Mouse (Mus musculus) heart, embryonic 15.5 days (tissue): Measurements from ENCODE around the gene C2. TPM values are rescaled to one million over a fixed set of nuclear protein-coding genes. Genes with fewer than 3 reads are reported as not detected.

ENCODE experiments used
- ATAC-seq: fragments of 200-750 bp; cut with Nextera tagmentation; replicated peaks from 2 replicates; pipeline ENCODE4 v1.8.0; 2017; ENCODE audit warnings: low read depth, moderate TSS enrichment; ENCODE audit not compliant: insufficient number of reproducible peaks, insufficient read depth, low FRiP score
- H3K27ac ChIP-seq: fragments of 300-500 bp; sonication (generic); 2 replicates; pipeline ENCODE4 v1.5.1; 2015; ENCODE audit warnings: mild to moderate bottlenecking, inconsistent platforms
- H3K27me3 ChIP-seq: fragments of 300-500 bp; sonication (generic); 2 replicates; pipeline ENCODE4 v1.6.1; 2015; ENCODE audit warnings: inconsistent platforms
- H3K36me3 ChIP-seq: fragments of 300-500 bp; sonication (generic); 2 replicates; pipeline ENCODE4 v1.6.1; 2015; ENCODE audit warnings: mild to moderate bottlenecking, inconsistent platforms
- H3K4me1 ChIP-seq: fragments of 300-500 bp; sonication (generic); replicated peaks from 2 replicates; pipeline ENCODE4 v1.6.1; 2015; ENCODE audit warnings: inconsistent platforms
- H3K4me2 ChIP-seq: fragments of 300-500 bp; sonication (generic); 2 replicates; pipeline ENCODE4 v1.6.1; 2015; ENCODE audit warnings: inconsistent platforms, mild to moderate bottlenecking, moderate library complexity
- H3K4me3 ChIP-seq: fragments of 300-500 bp; sonication (generic); 2 replicates; pipeline ENCODE4 v1.5.1; 2015; ENCODE audit warnings: mild to moderate bottlenecking, inconsistent platforms
- H3K9ac ChIP-seq: fragments of 300-500 bp; sonication (generic); 2 replicates; pipeline ENCODE4 v1.6.1; 2015; ENCODE audit warnings: mild to moderate bottlenecking, inconsistent platforms
- H3K9me3 ChIP-seq: fragments of 300-500 bp; sonication (generic); replicated peaks from 2 replicates; pipeline ENCODE4 v1.6.1; 2016; ENCODE audit warnings: inconsistent platforms
- WGBS: fragments of 180-500 bp; shearing (Covaris S2); methylation state at CpG from one replicate; pipeline ENCODE4 v1.1.7; 2015; ENCODE audit warnings: mixed read lengths; 5-methylcytosine and 5-hydroxymethylcytosine counted together
- polyA plus RNA-seq: library from polyadenylated mRNA; unstranded; fragments of >200 nt; fragmentation: Nextera tagmentation; extraction: Ambion mirVana; gene quantifications from 2 replicates; pipeline ENCODE4 v1.2.1, GENCODE M21; 2015

The C2 gene
- polyA plus RNA-seq, 1 experiment from 2014 or later: 2.0 TPM

- H3K36me3 ChIP-seq: peaks cover 8% of the 10 kb centered on the region; the same call in 1 of the 2 replicates
- WGBS: 1% methylated on average over 38 of the region's 38 CpGs
- H3K4me2 ChIP-seq: peak within 1 kb of the TSS; percentile 97
- H3K9ac ChIP-seq: peak within 1 kb of the TSS; percentile 69
- H3K27ac ChIP-seq: peak within 1 kb of the TSS; percentile 31; the same call in 1 of the 2 replicates
- peaks cover 15% of the 10 kb centered on the region for H3K4me1 ChIP-seq
- no peaks in the 10 kb centered on the region for H3K27me3 ChIP-seq
- ATAC-seq: peak; percentile 97
- H3K9me3 ChIP-seq: no peaks in the 10 kb centered on the region
- peak within 1 kb of the TSS; percentile 84 for H3K4me3 ChIP-seq
These were observed 33.1 kb upstream of the C2 start, which contains the start of gene Neu1 for GRCm38 (mm10) chr17:34931061-34931734. TSS of gene Neu1 (plus strand) at chr17:34931253.

- no peak overlapping the region for H3K4me2 ChIP-seq
- WGBS: 36% methylated on average over 4 of the region's 4 CpGs
- H3K9ac ChIP-seq: no peak overlapping the region
- H3K36me3 ChIP-seq: no peaks in the 10 kb centered on the region
- H3K27me3 ChIP-seq: no peaks in the 10 kb centered on the region
- H3K27ac ChIP-seq: no peak overlapping the region
- peaks cover 15% of the 10 kb centered on the region for H3K4me1 ChIP-seq
- H3K4me3 ChIP-seq: no peak overlapping the region
- ATAC-seq: no peak
- no peaks in the 10 kb centered on the region for H3K9me3 ChIP-seq
These were observed 30.8 kb upstream of the C2 start for GRCm38 (mm10) chr17:34928841-34929240.

GRCm38 (mm10) chr17:34927306-34928019 is 29.4 kb upstream of the C2 start:
- H3K36me3 ChIP-seq: no peaks in the 10 kb centered on the region
- WGBS: 80% methylated on average over 18 of the region's 18 CpGs
- H3K27me3 ChIP-seq: no peaks in the 10 kb centered on the region
- H3K4me2 ChIP-seq: no peak overlapping the region
- ATAC-seq: no peak
- no peaks in the 10 kb centered on the region for H3K9me3 ChIP-seq
- H3K27ac ChIP-seq: no peak overlapping the region
- no peak overlapping the region for H3K4me3 ChIP-seq
- peaks cover 14% of the 10 kb centered on the region for H3K4me1 ChIP-seq
- no peak overlapping the region for H3K9ac ChIP-seq

- H3K27ac ChIP-seq: no peak overlapping the region
- WGBS: 73% methylated on average over 5 of the region's 5 CpGs
These were observed 26.2 kb upstream of the C2 start for GRCm38 (mm10) chr17:34924258-34924657.

GRCm38 (mm10) chr17:34922939-34923338 is 24.9 kb upstream of the C2 start:
- H3K9me3 ChIP-seq: no peaks in the 10 kb centered on the region
- H3K4me3 ChIP-seq: no peak overlapping the region
- H3K4me2 ChIP-seq: no peak overlapping the region
- H3K27ac ChIP-seq: no peak overlapping the region
- 48% methylated on average over 6 of the region's 6 CpGs for WGBS
- no peak for ATAC-seq
- no peaks in the 10 kb centered on the region for H3K36me3 ChIP-seq
- no peaks in the 10 kb centered on the region for H3K4me1 ChIP-seq
- H3K27me3 ChIP-seq: no peaks in the 10 kb centered on the region
- no peak overlapping the region for H3K9ac ChIP-seq

More at GRCm38 (mm10) chr17:34924258-34924657, 26.2 kb upstream of the C2 start:
- Histone ChIP-seq H3K27me3 (no peaks in the 10 kb centered on the region), H3K4me1 (no peaks in the 10 kb centered on the region), H3K4me3 (no peak overlapping the region), H3K9ac (no peak overlapping the region), H3K4me2 (no peak overlapping the region), H3K9me3 (no peaks in the 10 kb centered on the region), H3K36me3 (no peaks in the 10 kb centered on the region)
- ATAC-seq: no peak

- WGBS: 67% methylated on average over 9 of the region's 9 CpGs
- H3K9ac ChIP-seq: no peak overlapping the region
- peaks cover 4% of the 10 kb centered on the region for H3K4me1 ChIP-seq
- ATAC-seq: no peak
- peaks cover 16% of the 10 kb centered on the region for H3K36me3 ChIP-seq
- H3K4me2 ChIP-seq: no peak overlapping the region
- no peaks in the 10 kb centered on the region for H3K27me3 ChIP-seq
- H3K27ac ChIP-seq: no peak overlapping the region
- no peaks in the 10 kb centered on the region for H3K9me3 ChIP-seq
- no peak overlapping the region for H3K4me3 ChIP-seq
These were observed 19.1 kb upstream of the C2 start for GRCm38 (mm10) chr17:34917188-34917587.

GRCm38 (mm10) chr17:34916316-34916715 is 18.3 kb upstream of the C2 start:
- Histone ChIP-seq H3K9ac (no peak overlapping the region), H3K4me2 (no peak overlapping the region), H3K36me3 (peaks cover 23% of the 10 kb centered on the region), H3K4me3 (no peak overlapping the region), H3K27ac (no peak overlapping the region), H3K4me1 (peaks cover 4% of the 10 kb centered on the region), H3K9me3 (no peaks in the 10 kb centered on the region), H3K27me3 (no peaks in the 10 kb centered on the region)
- ATAC-seq: no peak
- 83% methylated on average over 5 of the region's 5 CpGs for WGBS

GRCm38 (mm10) chr17:34915410-34915831 is 17.4 kb upstream of the C2 start:
- H3K4me3 ChIP-seq: no peak overlapping the region
- H3K27me3 ChIP-seq: no peaks in the 10 kb centered on the region
- peaks cover 4% of the 10 kb centered on the region for H3K4me1 ChIP-seq
- H3K9me3 ChIP-seq: no peaks in the 10 kb centered on the region
- 0 out of 2 replicates have a peak overlapping the region, but pooled peaks have one; percentile 20 for H3K4me2 ChIP-seq
- H3K36me3 ChIP-seq: peaks cover 32% of the 10 kb centered on the region
- WGBS: 18% methylated on average over 11 of the region's 11 CpGs
- H3K9ac ChIP-seq: 0 out of 2 replicates have a peak overlapping the region, but pooled peaks have one; percentile 19
- no peak overlapping the region for H3K27ac ChIP-seq
- ATAC-seq: no peak

GRCm38 (mm10) chr17:34913930-34914665 is 16.0 kb upstream of the C2 start, which contains the start of gene Slc44a4:
TSS of gene Slc44a4 (plus strand) at chr17:34914466.
- no peak within 1 kb of the TSS for H3K9ac ChIP-seq
- 41% methylated on average over 18 of the region's 18 CpGs for WGBS
- H3K36me3 ChIP-seq: peaks cover 43% of the 10 kb centered on the region
- ATAC-seq: no peak
- no peaks in the 10 kb centered on the region for H3K9me3 ChIP-seq
- peaks cover 4% of the 10 kb centered on the region for H3K4me1 ChIP-seq
- H3K4me3 ChIP-seq: no peak within 1 kb of the TSS
- H3K27me3 ChIP-seq: no peaks in the 10 kb centered on the region
- H3K4me2 ChIP-seq: 0 out of 2 replicates have a peak within 1 kb of the TSS, but pooled peaks have one; percentile 20
- no peak within 1 kb of the TSS for H3K27ac ChIP-seq

GRCm38 (mm10) chr17:34911945-34912351 is 13.9 kb upstream of the C2 start:
- H3K4me1 ChIP-seq: peaks cover 4% of the 10 kb centered on the region
- peak; percentile 51; the same call in 1 of the 2 replicates for ATAC-seq
- H3K27ac ChIP-seq: no peak overlapping the region
- no peak overlapping the region for H3K9ac ChIP-seq
- peaks cover 64% of the 10 kb centered on the region for H3K36me3 ChIP-seq
- H3K27me3 ChIP-seq: no peaks in the 10 kb centered on the region
- H3K4me3 ChIP-seq: no peak overlapping the region
- H3K9me3 ChIP-seq: no peaks in the 10 kb centered on the region
- H3K4me2 ChIP-seq: no peak overlapping the region
- WGBS: 46% methylated on average over 5 of the region's 5 CpGs

GRCm38 (mm10) chr17:34910982-34911381 is 12.9 kb upstream of the C2 start:
- 82% methylated on average over 10 of the region's 10 CpGs for WGBS
- no peaks in the 10 kb centered on the region for H3K9me3 ChIP-seq
- no peak for ATAC-seq
- no peak overlapping the region for H3K27ac ChIP-seq
- no peaks in the 10 kb centered on the region for H3K27me3 ChIP-seq
- H3K4me1 ChIP-seq: peaks cover 4% of the 10 kb centered on the region
- peaks cover 74% of the 10 kb centered on the region for H3K36me3 ChIP-seq
- no peak overlapping the region for H3K4me3 ChIP-seq
- H3K4me2 ChIP-seq: no peak overlapping the region
- H3K9ac ChIP-seq: no peak overlapping the region
